Mouse (Mus musculus) forebrain, embryonic 14.5 days (tissue): ENCODE results near the gene Rnaseh2a. TPM values are rescaled to one million over a fixed set of nuclear protein-coding genes. Genes with fewer than 3 reads are reported as not detected.
A peak's percentile ranks its signal among the peaks of the same experiment; 100 is the strongest.

ENCODE experiments used
- ATAC-seq: fragments of 200-750 bp; cut with Nextera tagmentation; 2 replicates; pipeline ENCODE4 v1.8.0; 2017; ENCODE audit warnings: mild to moderate bottlenecking, moderate library complexity
- DNase-seq: peaks from one replicate; pipeline ENCODE4 v3.0.0-alpha.2; 2015; ENCODE audit warnings: low spot score
- H3K27ac ChIP-seq: fragments of 300-500 bp; sonication (generic); 2 replicates; pipeline ENCODE4 v1.5.1; 2014; ENCODE audit warnings: low read depth, mild to moderate bottlenecking, control low read depth, low read length, moderate library complexity
- H3K27me3 ChIP-seq: fragments of 300-500 bp; sonication (generic); replicated peaks from 2 replicates; pipeline ENCODE4 v1.6.1; 2014; ENCODE audit warnings: low read length, control low read depth, mixed read lengths; ENCODE audit not compliant: control insufficient read depth, insufficient read depth
- H3K36me3 ChIP-seq: fragments of 300-500 bp; sonication (generic); 2 replicates; pipeline ENCODE4 v1.6.1; 2014; ENCODE audit warnings: low read length, control low read depth; ENCODE audit not compliant: control insufficient read depth, insufficient read depth
- H3K4me1 ChIP-seq: fragments of 300-500 bp; sonication (generic); 2 replicates; pipeline ENCODE4 v1.6.1; 2014; ENCODE audit warnings: antibody characterized with exemption, low read length, control low read depth; ENCODE audit not compliant: control insufficient read depth, insufficient read depth
- H3K4me2 ChIP-seq: fragments of 300-500 bp; sonication (generic); 2 replicates; pipeline ENCODE4 v1.6.1; 2014; ENCODE audit warnings: mild to moderate bottlenecking, control low read depth, low read length
- H3K4me3 ChIP-seq: fragments of 300-500 bp; sonication (generic); 2 replicates; pipeline ENCODE4 v1.5.1; 2014; ENCODE audit warnings: low read depth, low read length, control low read depth
- H3K9ac ChIP-seq: fragments of 300-500 bp; sonication (generic); 2 replicates; pipeline ENCODE4 v1.6.1; 2014; ENCODE audit warnings: mild to moderate bottlenecking, low read length, control low read depth, moderate library complexity
- H3K9me3 ChIP-seq: fragments of 300-500 bp; sonication (generic); replicated peaks from 2 replicates; pipeline ENCODE4 v1.6.1; 2016; ENCODE audit warnings: low read length, control low read depth, mixed read lengths; ENCODE audit not compliant: control insufficient read depth
- WGBS: fragments of 180-500 bp; shearing (Covaris S2); extraction: QIAGEN DNeasy Blood & Tissue Kit; methylation state at CpG from one replicate; pipeline ENCODE4 v1.1.7; 2014; 5-methylcytosine and 5-hydroxymethylcytosine counted together
- polyA plus RNA-seq: library from polyadenylated mRNA; unstranded; fragments of >200 nt; fragmentation: Nextera tagmentation; extraction: Ambion mirVana; gene quantifications from 2 replicates; pipeline ENCODE4 v1.2.1, GENCODE M21; 2014

The Rnaseh2a gene
- polyA plus RNA-seq, 1 experiment from 2014 or later: 111 TPM

- H3K4me2 ChIP-seq: peak overlapping the region; percentile 98
- peak overlapping the region; percentile 4; the same call in 1 of the 2 replicates for H3K27ac ChIP-seq
- ATAC-seq: no peak
- peaks cover 20% of the 10 kb centered on the region for H3K4me1 ChIP-seq
- 0 out of 2 replicates have a peak, but pooled peaks cover 12% of the 10 kb centered on the region for H3K27me3 ChIP-seq
- H3K9ac ChIP-seq: peak overlapping the region; percentile 67; the same call in 1 of the 2 replicates
- WGBS: 33% methylated on average over 8 of the region's 8 CpGs
- H3K4me3 ChIP-seq: peak overlapping the region; percentile 49
- no peak for DNase-seq
- H3K9me3 ChIP-seq: no peaks in the 10 kb centered on the region
- no peaks in the 10 kb centered on the region for H3K36me3 ChIP-seq
Observed at GRCm38 (mm10) chr8:84986379-84986945, 16.9 kb upstream of the Rnaseh2a start.

GRCm38 (mm10) chr8:84985684-84986378 lies 16.3 kb upstream of the Rnaseh2a start:
- peak overlapping the region; percentile 49 for H3K4me3 ChIP-seq
- DNase-seq (peak; percentile 89), ATAC-seq (peak; percentile 21)
- H3K4me1 ChIP-seq: peaks cover 21% of the 10 kb centered on the region
- peak overlapping the region; percentile 98 for H3K4me2 ChIP-seq
- no peaks in the 10 kb centered on the region for H3K36me3 ChIP-seq
- peak overlapping the region; percentile 67 for H3K9ac ChIP-seq
- no peaks in the 10 kb centered on the region for H3K9me3 ChIP-seq
- under 1% methylated on average over 52 of the region's 53 CpGs for WGBS
- 0 out of 2 replicates have a peak, but pooled peaks cover 12% of the 10 kb centered on the region for H3K27me3 ChIP-seq
- peak overlapping the region; percentile 4; the same call in 1 of the 2 replicates for H3K27ac ChIP-seq

GRCm38 (mm10) chr8:84985049-84985683 lies 15.6 kb upstream of the Rnaseh2a start:
- no peak for ATAC-seq
- Histone ChIP-seq H3K36me3 (no peaks in the 10 kb centered on the region), H3K9ac (peak overlapping the region; percentile 67), H3K4me1 (peaks cover 20% of the 10 kb centered on the region), H3K4me3 (peak overlapping the region; percentile 49), H3K9me3 (no peaks in the 10 kb centered on the region), H3K4me2 (peak overlapping the region; percentile 98), H3K27ac (peak overlapping the region; percentile 4; the same call in 1 of the 2 replicates), H3K27me3 (0 out of 2 replicates have a peak, but pooled peaks cover 12% of the 10 kb centered on the region)
- WGBS: 2% methylated on average over 23 of the region's 23 CpGs
- DNase-seq: no peak

- H3K4me1 ChIP-seq: peaks cover 22% of the 10 kb centered on the region
- no peak overlapping the region for H3K27ac ChIP-seq
- ATAC-seq (no peak), DNase-seq (no peak)
- no peaks in the 10 kb centered on the region for H3K36me3 ChIP-seq
- WGBS: 20% methylated on average over 16 of the region's 16 CpGs
- peak overlapping the region; percentile 67; the same call in 1 of the 2 replicates for H3K9ac ChIP-seq
- H3K27me3 ChIP-seq: 0 out of 2 replicates have a peak, but pooled peaks cover 12% of the 10 kb centered on the region
- no peaks in the 10 kb centered on the region for H3K9me3 ChIP-seq
- H3K4me2 ChIP-seq: peak overlapping the region; percentile 98; the same call in 1 of the 2 replicates
- no peak overlapping the region for H3K4me3 ChIP-seq
Observed at GRCm38 (mm10) chr8:84984294-84985048, 14.9 kb upstream of the Rnaseh2a start.

- Histone ChIP-seq H3K36me3 (no peaks in the 10 kb centered on the region), H3K27ac (no peak overlapping the region), H3K4me2 (no peak overlapping the region), H3K9me3 (no peaks in the 10 kb centered on the region), H3K4me1 (peaks cover 34% of the 10 kb centered on the region), H3K27me3 (peaks cover 25% of the 10 kb centered on the region), H3K4me3 (no peak overlapping the region), H3K9ac (no peak overlapping the region)
- no peak for DNase-seq
- no peak for ATAC-seq
- 69% methylated on average over 3 of the region's 3 CpGs for WGBS
Observed at GRCm38 (mm10) chr8:84982499-84983011, 13.0 kb upstream of the Rnaseh2a start.

GRCm38 (mm10) chr8:84981644-84982498 lies 12.3 kb upstream of the Rnaseh2a start:
- H3K36me3 ChIP-seq: no peaks in the 10 kb centered on the region
- no peak for ATAC-seq
- peaks cover 31% of the 10 kb centered on the region for H3K27me3 ChIP-seq
- H3K9ac ChIP-seq: no peak overlapping the region
- H3K9me3 ChIP-seq: no peaks in the 10 kb centered on the region
- 80% methylated on average over 15 of the region's 15 CpGs for WGBS
- peaks cover 38% of the 10 kb centered on the region for H3K4me1 ChIP-seq
- no peak for DNase-seq
- H3K27ac ChIP-seq: no peak overlapping the region
- no peak overlapping the region for H3K4me2 ChIP-seq
- H3K4me3 ChIP-seq: no peak overlapping the region

GRCm38 (mm10) chr8:84980622-84981358 lies 11.2 kb upstream of the Rnaseh2a start:
- 39% methylated on average over 11 of the region's 11 CpGs for WGBS
- no peak overlapping the region; the same call in 1 of the 2 replicates for H3K9ac ChIP-seq
- no peak for ATAC-seq
- peaks cover 27% of the 10 kb centered on the region for H3K27me3 ChIP-seq
- no peak overlapping the region for H3K4me3 ChIP-seq
- no peaks in the 10 kb centered on the region for H3K9me3 ChIP-seq
- no peaks in the 10 kb centered on the region for H3K36me3 ChIP-seq
- H3K4me1 ChIP-seq: peaks cover 44% of the 10 kb centered on the region
- H3K4me2 ChIP-seq: no peak overlapping the region
- no peak overlapping the region for H3K27ac ChIP-seq
- DNase-seq: peak; percentile 63
